Mouse (Mus musculus) CH12.LX (cell line): ENCODE data around the gene Vmn1r35. TPM values are rescaled to one million over a fixed set of nuclear protein-coding genes. Genes with fewer than 3 reads are reported as not detected.

Source experiments
- polyA plus RNA-seq: library from polyadenylated mRNA; unstranded; fragments of >175 nt; gene quantifications from 2 replicates; pipeline ENCODE4 v1.2.1, GENCODE M21; 2012; ENCODE audit warnings: low read depth; ENCODE audit not compliant: insufficient read length
- total RNA-seq, 2 experiments: library from RNA; depleted of rRNA; stranded (reverse); fragments of 300-350 nt in 1 of 2; fragments of >200 nt in 1 of 2; gene quantifications; 2 replicates each; pipeline ENCODE4 v1.2.3; 2012 to 2014

Gene Vmn1r35
- total and polyA plus RNA-seq, 3 experiments: not detected

Other genes starting within 250 kb of the Vmn1r35 start
- gene Mad2l1, start 150.5 kb downstream of the Vmn1r35 start, total RNA-seq (2012; rRNA removed): 54.3 and 68.5 TPM in 2 replicates
- 160 and 168 TPM in 2 replicates for gene Mad2l1, start 150.5 kb downstream of the Vmn1r35 start, total RNA-seq (2014; rRNA removed)
- 128 and 131 TPM in 2 replicates for gene Mad2l1, start 150.5 kb downstream of the Vmn1r35 start, polyA plus RNA-seq
- not detected in 2 replicates for gene Vmn1r32, start 125.8 kb downstream of the Vmn1r35 start, total RNA-seq (2012; rRNA removed)
- not detected in 2 replicates for gene Vmn1r32, start 125.8 kb downstream of the Vmn1r35 start, total RNA-seq (2014; rRNA removed)
- 0.10 and 0.14 TPM in 2 replicates for gene Vmn1r32, start 125.8 kb downstream of the Vmn1r35 start, polyA plus RNA-seq
- gene Vmn1r33, start 67.6 kb downstream of the Vmn1r35 start, total RNA-seq (2012; rRNA removed): not detected in 2 replicates
- not detected in 2 replicates for gene Vmn1r33, start 67.6 kb downstream of the Vmn1r35 start, total RNA-seq (2014; rRNA removed)
- gene Vmn1r33, start 67.6 kb downstream of the Vmn1r35 start, polyA plus RNA-seq: not detected in 2 replicates
- not detected in 2 replicates for gene Vmn1r34, start 42.0 kb downstream of the Vmn1r35 start, total RNA-seq (2012; rRNA removed)
- not detected in 2 replicates for gene Vmn1r34, start 42.0 kb downstream of the Vmn1r35 start, total RNA-seq (2014; rRNA removed)
- not detected in 2 replicates for gene Vmn1r34, start 42.0 kb downstream of the Vmn1r35 start, polyA plus RNA-seq
- not detected in 2 replicates for gene Vmn1r36, start 33.3 kb upstream of the Vmn1r35 start, total RNA-seq (2012; rRNA removed)
- not detected in 2 replicates for gene Vmn1r36, start 33.3 kb upstream of the Vmn1r35 start, total RNA-seq (2014; rRNA removed)
- gene Vmn1r36, start 33.3 kb upstream of the Vmn1r35 start, polyA plus RNA-seq: not detected in 2 replicates
- not detected in 2 replicates for gene Vmn1r37, start 43.5 kb upstream of the Vmn1r35 start, total RNA-seq (2012; rRNA removed)
- not detected in 2 replicates for gene Vmn1r37, start 43.5 kb upstream of the Vmn1r35 start, total RNA-seq (2014; rRNA removed)
- not detected in 2 replicates for gene Vmn1r37, start 43.5 kb upstream of the Vmn1r35 start, polyA plus RNA-seq
- not detected in 2 replicates for gene Vmn1r38, start 96.7 kb upstream of the Vmn1r35 start, total RNA-seq (2012; rRNA removed)
- not detected in 2 replicates for gene Vmn1r38, start 96.7 kb upstream of the Vmn1r35 start, total RNA-seq (2014; rRNA removed)
- not detected in 2 replicates for gene Vmn1r38, start 96.7 kb upstream of the Vmn1r35 start, polyA plus RNA-seq
- not detected in 2 replicates for gene Vmn1r39, start 124.7 kb upstream of the Vmn1r35 start, total RNA-seq (2012; rRNA removed)
- gene Vmn1r39, start 124.7 kb upstream of the Vmn1r35 start, total RNA-seq (2014; rRNA removed): not detected in 2 replicates
- not detected in 2 replicates for gene Vmn1r39, start 124.7 kb upstream of the Vmn1r35 start, polyA plus RNA-seq
- gene Gng12, start 210.5 kb upstream of the Vmn1r35 start, total RNA-seq (2012; rRNA removed): 3.4 and 3.9 TPM in 2 replicates
- gene Gng12, start 210.5 kb upstream of the Vmn1r35 start, total RNA-seq (2014; rRNA removed): 11.0 and 12.2 TPM in 2 replicates
- 20.8 and 23.1 TPM in 2 replicates for gene Gng12, start 210.5 kb upstream of the Vmn1r35 start, polyA plus RNA-seq